Mouse (Mus musculus) gastrocnemius, postnatal 10 days (tissue): ENCODE data around the gene Alcam. TPM values are rescaled to one million over a fixed set of nuclear protein-coding genes. Genes with fewer than 3 reads are reported as not detected.

Experiments
- DNase-seq: peaks from one replicate; pipeline ENCODE4 v3.0.0; 2021; ENCODE audit warnings: mixed read lengths
- total RNA-seq, 2 experiments: library from RNA; stranded (reverse); gene quantifications; 2 replicates each; pipeline ENCODE4 v1.2.3; 2021

The Alcam gene
- total RNA-seq, 2 experiments from 2014 or later, result 2.5 to 3.9 TPM

GRCm38 (mm10) chr16:52443055-52443454 lies 10.8 kb downstream of the Alcam start:
- DNase-seq, result no peak

GRCm38 (mm10) chr16:52439600-52439999 lies 14.3 kb downstream of the Alcam start:
- DNase-seq, result no peak

GRCm38 (mm10) chr16:52439007-52439406 lies 14.9 kb downstream of the Alcam start:
- DNase-seq, result no peak

GRCm38 (mm10) chr16:52438216-52438904 lies 15.5 kb downstream of the Alcam start:
- DNase-seq, result no peak

- DNase-seq, result no peak
These were observed 20.7 kb downstream of the Alcam start for GRCm38 (mm10) chr16:52433189-52433588.

DNA sequence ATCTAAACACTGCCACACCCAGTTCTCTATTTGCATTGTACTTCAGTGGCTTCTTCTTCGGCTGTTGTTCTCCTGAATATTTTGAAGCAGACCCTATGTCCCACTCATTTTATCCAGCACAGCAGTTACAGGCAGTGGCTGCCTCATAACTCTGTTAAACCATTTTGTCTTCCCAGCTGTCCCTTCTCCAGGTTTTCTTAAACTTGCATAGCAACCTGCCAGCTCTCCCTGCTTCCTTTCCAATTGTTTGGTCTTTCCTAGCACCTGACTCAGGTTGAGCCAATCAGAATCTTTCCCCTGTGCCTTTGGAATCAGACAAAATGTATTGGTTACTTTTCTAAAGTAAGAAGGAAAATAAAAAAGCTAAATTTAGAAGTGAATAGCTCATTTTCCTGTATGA lies 21.8 kb downstream of the Alcam start:
- DNase-seq, result no peak

GRCm38 (mm10) chr16:52431590-52431989 lies 22.3 kb downstream of the Alcam start:
- DNase-seq, result no peak

DNA sequence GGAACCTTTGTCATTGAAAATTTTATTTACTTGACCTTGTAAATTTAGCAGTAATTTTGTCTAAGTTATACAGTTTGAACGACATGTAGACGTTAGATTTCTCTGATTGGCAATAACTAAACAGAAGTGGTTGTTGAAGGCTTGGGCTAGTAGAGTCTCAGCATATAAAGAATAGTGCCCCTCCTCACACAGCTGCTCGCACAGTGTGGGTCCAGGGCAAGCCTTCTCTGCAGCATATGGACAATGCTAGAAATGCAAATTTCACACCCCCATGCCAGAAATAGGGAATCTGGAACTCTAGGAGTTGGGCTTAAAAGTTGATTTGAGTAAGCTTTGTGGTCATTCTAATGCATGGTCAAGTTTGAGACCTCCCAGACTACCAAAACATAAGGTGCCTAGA lies 23.8 kb downstream of the Alcam start:
- no peak for DNase-seq

DNA sequence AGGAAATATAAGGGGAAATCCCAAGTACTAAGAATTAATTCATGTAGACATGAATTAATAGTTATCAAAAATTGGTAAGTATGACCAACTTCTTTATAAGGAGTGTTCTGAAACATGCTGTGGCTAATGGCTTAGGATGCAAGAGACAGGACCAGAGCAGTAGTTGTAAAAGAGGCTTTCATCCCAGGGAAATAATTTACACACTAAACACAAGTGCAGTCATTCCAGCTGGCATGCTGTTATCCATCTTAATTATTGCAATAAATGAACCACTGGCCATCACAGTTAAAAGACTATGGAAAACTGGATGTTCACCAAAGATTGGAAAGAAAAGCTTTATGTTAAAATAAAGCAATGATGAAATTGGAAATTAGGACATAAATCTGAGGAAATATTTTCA lies 24.2 kb downstream of the Alcam start:
- DNase-seq, result no peak

DNA sequence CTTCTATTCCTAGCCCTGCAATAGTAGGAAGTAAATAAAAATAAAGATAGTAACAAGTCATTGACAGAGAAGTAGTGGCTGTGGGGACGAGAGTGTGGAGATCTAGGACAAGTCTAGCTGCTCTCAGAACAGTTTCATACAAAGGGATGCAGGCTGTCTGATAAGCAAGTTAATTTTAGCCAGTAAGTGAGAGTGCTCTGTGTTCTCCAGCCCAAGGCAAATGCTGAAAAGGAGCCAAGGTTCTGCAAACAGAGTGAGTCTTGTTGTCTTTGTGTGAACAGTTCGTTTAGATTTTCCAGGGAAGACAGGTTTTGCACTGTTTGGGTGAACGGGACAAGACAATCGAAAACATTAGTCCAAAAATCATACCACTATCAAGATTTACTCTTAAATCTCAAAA lies 25.4 kb downstream of the Alcam start:
- DNase-seq, result no peak

DNA sequence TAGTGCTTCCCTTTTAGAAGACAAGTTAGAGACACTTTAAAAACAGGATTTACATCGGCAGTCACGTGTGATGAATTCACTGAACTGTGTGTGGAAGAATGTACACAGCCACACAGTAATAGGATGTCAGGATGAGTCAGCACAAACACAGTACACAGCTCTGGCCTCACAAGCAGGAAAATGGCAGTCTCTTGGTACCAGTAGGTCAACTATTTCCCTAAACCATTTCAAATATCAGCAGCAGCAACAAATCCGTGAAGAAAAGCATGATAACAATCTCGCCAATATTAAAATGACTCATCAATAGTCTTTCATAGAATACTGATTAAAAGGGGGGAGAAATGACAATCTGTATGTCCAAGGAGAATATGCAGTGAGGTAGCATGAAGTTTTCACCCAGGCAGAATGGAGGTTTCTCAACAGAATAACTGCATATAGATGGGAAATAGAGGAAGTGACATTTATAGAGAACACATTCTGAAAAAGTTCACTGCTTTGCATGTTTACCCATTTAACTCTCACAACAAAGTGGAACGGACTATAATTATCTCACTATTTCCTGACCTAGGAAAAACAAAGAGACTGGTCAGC lies 35.2 kb downstream of the Alcam start:
- DNase-seq, result no peak

GRCm38 (mm10) chr16:52417982-52418381 lies 35.9 kb downstream of the Alcam start:
- no peak for DNase-seq

DNA sequence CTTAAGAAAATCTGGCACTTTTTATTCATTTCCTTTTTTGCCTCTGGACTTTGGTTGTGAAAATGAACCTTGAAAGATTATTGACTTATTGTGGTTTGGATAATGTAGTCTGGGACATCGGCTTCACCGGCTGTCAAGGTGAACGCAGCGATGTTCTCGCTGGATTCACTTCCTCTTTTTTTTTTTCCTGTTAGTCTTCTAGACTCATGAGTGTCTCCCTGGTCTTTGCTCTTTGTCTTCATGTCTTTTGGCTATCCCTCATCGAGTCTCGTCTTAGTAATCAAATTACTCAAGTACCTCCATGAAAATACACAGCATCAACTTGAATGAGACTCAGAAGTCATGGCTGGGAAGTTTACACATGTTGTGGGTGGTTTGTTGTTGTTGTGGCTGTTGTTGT lies 36.7 kb downstream of the Alcam start:
- DNase-seq, result no peak

DNA sequence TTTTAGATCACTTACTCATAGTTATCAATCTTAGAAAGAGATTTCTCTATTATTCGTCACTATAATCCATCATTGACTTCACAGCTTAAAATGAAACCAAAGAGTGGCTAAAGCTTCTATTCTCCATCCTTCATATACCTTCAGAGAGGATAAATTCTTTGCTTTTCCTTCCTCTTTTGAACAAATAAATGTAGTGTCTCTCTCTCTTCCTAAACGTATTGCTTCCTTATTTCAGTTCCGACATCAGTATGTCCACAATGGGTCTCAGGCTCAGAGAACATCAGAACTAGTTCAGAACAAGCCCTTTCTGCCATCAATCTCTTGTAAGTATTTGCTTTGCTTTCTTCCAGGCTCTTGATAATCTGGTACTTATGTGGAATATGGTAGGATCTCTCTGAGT lies 40.2 kb downstream of the Alcam start:
- DNase-seq, result no peak

DNA sequence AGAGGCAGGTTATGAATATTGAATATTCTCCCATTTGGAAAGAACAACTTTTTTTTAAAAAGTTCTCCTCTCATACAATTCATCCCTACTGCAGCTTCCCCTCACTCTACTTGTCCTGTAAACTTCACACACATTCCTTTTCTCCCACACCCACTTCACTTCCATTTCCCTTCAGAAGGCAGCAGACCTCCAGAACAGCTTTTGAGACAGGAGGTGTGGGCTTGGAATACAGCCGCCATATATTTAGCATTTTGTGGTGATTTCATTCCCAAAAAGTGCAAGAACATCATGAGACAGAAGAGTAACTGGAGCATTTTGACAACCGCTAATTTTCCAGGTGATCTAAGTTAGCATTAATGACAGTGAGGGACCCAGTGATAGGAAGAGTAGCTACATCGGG lies 47.8 kb downstream of the Alcam start:
- no peak for DNase-seq

- DNase-seq, result no peak
These were observed 48.6 kb downstream of the Alcam start for GRCm38 (mm10) chr16:52405272-52405671.

- DNase-seq, result no peak
These were observed 54.8 kb downstream of the Alcam start for GRCm38 (mm10) chr16:52399112-52399511.

DNA sequence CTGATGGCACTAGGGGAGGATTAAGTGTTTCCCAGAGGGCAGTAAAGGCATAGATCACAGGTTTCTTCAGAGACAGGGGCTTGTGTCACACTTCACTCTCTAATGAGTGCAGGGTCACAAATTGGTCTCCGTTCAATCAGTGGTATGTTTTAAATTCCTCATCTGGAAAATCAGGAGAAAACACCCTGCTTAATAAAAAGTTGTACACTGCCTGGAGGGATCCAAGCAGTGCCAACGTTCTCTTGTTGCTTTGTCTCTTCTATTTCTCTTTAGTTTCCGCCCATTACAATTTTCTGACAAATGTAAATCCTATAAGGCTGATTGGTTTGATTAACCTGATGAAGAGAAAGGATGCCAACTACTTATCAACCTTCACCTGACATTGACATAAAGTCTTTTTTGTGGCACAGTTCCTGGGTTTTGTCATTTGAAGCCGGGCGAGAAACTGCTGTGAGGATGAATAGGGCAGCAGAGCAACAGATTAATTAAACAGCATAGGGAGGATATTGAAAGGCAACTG lies 67.0 kb downstream of the Alcam start:
- no peak for DNase-seq

DNA sequence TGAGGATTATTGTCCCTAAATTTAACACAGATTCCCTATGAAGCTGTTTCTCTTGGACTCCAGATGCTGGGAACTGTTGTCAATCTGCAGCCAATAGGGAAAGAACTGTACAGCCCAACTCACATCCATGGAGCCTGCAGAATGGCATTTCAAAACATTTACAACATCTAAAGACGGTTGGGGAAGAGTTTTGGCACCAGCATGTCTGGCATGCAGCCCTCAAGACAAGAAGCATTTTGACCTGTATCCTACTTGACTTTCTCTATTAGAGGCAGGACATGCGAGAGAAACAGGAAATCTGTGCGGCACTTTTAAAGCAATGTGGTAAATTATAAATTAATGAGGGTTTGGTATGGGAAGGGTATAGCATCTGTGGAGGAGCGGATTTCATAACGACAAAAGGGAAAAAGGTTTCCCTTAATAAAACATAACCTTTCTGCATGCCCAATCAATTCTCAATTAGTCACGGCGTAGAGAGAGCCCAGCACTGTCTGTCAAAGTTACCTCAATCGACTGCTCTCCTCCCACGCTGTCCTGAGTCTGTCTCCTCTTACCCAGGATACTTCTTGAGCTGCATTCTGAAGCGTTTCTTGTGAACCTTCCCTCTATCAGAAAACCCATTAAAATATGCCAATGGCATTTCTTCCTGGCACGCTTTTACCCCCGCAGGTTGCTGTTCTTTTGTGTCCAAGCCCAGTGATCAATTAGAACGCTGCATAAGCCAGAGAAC lies 70.3 kb downstream of the Alcam start:
- no peak for DNase-seq

GRCm38 (mm10) chr16:52378811-52379597 lies 74.9 kb downstream of the Alcam start:
- no peak for DNase-seq

DNA sequence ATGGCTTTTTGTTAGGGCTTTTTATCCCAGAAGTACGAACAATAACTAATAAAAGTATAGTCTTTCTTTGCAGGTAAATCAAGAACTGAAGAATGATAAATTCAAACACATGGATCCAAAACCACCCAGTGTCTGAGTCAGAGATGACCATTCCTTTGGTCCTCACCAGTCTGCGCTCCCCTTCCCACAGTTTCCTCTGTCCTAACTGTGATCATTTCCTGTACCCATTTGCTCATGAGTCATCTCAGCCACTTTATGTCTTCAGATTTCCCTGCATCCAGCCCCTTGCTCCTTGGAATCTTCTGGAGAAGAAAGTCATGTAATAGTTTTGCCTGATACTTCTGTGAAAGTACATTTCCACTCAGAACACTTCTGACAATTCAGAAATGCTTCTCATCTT lies 77.0 kb downstream of the Alcam start:
- no peak for DNase-seq

DNA sequence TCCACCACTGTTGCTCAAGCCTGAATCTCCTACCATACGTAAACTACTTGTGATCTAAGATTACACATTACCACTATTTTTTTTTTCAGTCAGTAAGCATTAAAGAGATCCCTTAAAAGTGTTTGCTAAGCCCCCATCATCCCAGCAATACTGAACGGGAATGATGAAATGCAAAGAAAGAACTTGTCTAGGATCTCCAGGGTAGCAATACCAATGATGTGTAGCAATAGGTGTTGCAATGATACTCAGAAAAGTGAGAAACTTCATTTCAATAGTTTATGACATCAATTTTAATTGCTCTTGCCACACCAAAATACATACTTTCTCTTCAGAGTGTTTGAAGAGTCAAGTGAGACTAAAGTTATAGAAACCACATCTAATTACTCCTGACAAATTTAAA lies 81.9 kb downstream of the Alcam start:
- DNase-seq, result no peak

DNA sequence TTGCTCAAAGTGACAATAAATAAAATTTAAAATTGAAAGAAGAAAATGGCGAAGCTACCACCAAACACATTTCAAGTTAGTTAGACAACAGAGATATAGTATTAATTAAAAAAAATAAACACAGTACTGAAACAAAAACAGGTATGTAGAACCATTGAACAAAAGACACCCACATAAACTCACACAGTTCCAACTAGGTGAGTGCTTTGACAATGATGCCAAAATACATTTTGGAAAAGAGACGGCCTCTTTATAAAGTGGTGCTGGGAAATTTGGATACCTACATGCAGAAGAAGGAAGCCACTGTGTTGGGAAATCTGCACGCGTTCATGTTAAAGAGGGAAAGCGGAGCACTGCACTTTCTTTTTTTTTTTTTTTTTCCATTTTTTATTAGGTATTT lies 85.4 kb downstream of the Alcam start:
- DNase-seq, result no peak
